Mouse (Mus musculus) small intestine, adult 2 months (tissue): Measurements from ENCODE around the gene Fat4.

Source experiments
- CTCF ChIP-seq: fragments of 200-500 bp; IDR thresholded peaks from 2 replicates; pipeline ENCODE4 v1.5.1; 2012; ENCODE audit warnings: low read depth, mild to moderate bottlenecking, control low read depth, inconsistent platforms, low read length, moderate library complexity, mixed read lengths; ENCODE audit not compliant: insufficient replicate concordance, insufficient read length; ENCODE audit errors: extremely low read depth
- POLR2A ChIP-seq: fragments of 200-500 bp; IDR thresholded peaks from 2 replicates; pipeline ENCODE4 v1.6.1; 2012; ENCODE audit warnings: low read depth, mild to moderate bottlenecking, control low read depth, inconsistent platforms, low read length, moderate library complexity

- TF ChIP-seq CTCF (no peak), POLR2A (no peak)
Observed at GRCm38 (mm10) chr3:38892791-38893224, 6.1 kb downstream of the Fat4 start.
